Mouse (Mus musculus): ENCODE results near the gene Treml4. TPM values are rescaled to one million over a fixed set of nuclear protein-coding genes. Genes with fewer than 3 reads are reported as not detected.

Treml4 gene
- polyA plus RNA-seq (2012; rRNA removed), result 0.05 TPM in 1 of 2 replicates, not detected in the other

DNA sequence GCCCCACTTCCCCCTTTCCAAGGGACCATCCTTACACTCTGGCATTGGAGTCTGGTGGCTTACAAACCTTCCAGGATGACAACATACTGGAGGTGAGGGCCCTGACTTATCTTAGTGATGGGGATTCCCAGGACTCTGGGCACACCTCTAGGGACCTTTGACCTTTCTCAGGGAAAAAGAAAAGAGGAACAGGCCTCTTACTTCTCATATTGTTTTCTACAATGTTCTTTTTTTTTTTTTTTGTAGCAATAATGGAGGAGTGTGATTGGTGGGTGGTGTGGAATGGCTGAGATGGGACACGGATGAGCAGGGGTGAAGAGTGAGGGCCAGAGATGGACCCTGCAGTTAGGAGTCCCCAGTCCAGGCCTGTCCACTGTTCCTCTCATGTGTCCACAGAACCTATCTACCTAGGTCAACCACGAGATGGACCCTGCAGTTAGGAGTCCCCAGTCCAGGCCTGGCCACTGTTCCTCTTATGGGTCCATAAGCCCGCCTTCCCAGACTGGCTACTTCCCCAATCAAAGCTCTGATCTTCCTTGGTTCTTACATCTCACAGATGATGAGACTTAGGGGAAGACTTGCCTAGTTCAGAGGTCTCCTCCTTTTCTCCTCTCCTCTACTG lies at the start of gene Treml4:
Gene Treml4, plus strand, starts transcription at position 555 of the 622 bp plus-strand sequence.
- TF ChIP-seq POLR2A (IDR thresholded peaks at IDR 0.05; ENCODE audit: borderline replicate concordance, extremely low read depth, insufficient read depth, insufficient read length, poor library complexity, severe bottlenecking), result no peak
- TF ChIP-seq CTCF (IDR thresholded peaks at IDR 0.05; ENCODE audit: borderline replicate concordance, extremely low read depth, insufficient read depth, insufficient read length), result no peak
- DNase-seq (ENCODE audit: low read depth), result no peak

DNA sequence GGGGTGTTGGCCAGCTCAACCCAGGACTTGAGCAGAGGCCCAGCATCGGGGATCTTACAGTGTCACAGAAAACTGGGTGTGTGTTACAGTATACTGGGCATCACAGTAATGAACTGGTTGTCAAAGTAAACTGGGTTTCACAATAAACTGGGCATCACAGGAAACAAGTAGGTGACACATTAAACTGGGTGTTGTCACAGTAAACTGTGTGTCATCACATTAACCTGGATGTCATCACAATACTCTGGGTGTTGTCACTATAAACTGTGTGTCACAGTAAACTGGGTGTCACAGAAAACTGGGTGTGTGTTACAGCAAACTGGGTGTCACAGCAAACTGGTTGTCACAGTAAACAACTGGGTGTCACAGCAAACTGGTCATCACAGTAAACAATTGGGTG lies 48.7 kb upstream of the Treml4 start:
- TF ChIP-seq CTCF (IDR thresholded peaks at IDR 0.05; ENCODE audit: borderline replicate concordance, extremely low read depth, insufficient read depth, insufficient read length) (no peak), POLR2A (IDR thresholded peaks at IDR 0.05; ENCODE audit: borderline replicate concordance, extremely low read depth, insufficient read depth, insufficient read length, poor library complexity, severe bottlenecking) (no peak)
- no peak for DNase-seq (ENCODE audit: low read depth)

DNA sequence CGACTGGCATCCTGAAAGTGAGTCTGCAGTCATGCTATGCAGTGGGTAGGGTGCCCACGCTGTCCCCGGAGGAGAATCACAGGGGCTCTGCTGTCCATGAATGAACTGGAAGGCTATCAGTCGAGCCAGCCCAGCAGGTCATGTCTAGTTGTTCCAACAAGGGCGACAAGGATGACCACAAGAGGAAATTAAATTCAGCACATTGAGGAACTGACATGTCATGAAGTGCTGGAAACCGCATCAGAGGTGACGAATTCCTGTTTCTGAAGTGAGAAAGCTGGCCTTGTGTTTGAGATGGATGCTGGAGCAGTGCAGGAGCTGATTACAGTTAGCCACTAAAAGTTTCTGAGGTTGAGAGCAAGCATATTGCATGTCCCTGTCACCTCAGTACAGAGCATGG lies 33.4 kb upstream of the Treml4 start:
- no peak for TF ChIP-seq CTCF (IDR thresholded peaks at IDR 0.05; ENCODE audit: borderline replicate concordance, extremely low read depth, insufficient read depth, insufficient read length)
- no peak for TF ChIP-seq POLR2A (IDR thresholded peaks at IDR 0.05; ENCODE audit: borderline replicate concordance, extremely low read depth, insufficient read depth, insufficient read length, poor library complexity, severe bottlenecking)
- DNase-seq (ENCODE audit: low read depth), result no peak

DNA sequence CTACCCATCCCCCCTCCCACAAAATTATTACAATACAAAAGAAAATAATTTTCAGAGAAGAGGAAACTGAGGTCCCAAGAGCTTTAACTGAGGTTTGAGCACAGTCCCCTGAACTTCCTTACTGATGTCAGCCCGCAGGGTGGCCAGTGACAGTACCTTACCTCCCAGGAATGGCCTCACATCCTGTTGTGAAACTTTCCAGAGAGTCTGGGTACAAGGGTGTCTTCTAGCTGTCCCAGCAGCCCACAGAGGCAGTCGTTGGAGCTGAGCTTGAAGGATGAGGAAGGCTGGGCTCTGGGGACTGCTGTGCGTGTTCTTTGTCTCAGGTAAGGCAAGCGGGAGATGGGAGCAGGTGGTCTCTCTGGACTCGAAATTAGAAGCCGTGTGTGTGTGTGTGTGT lies 31.6 kb upstream of the Treml4 start, which contains the start of gene Trem1:
Gene Trem1, plus strand, starts transcription at position 251 of the 400 bp plus-strand sequence.
- DNase-seq (ENCODE audit: low read depth), result no peak
- TF ChIP-seq POLR2A (IDR thresholded peaks at IDR 0.05; ENCODE audit: borderline replicate concordance, extremely low read depth, insufficient read depth, insufficient read length, poor library complexity, severe bottlenecking), result no peak
- TF ChIP-seq CTCF (IDR thresholded peaks at IDR 0.05; ENCODE audit: borderline replicate concordance, extremely low read depth, insufficient read depth, insufficient read length), result no peak

DNA sequence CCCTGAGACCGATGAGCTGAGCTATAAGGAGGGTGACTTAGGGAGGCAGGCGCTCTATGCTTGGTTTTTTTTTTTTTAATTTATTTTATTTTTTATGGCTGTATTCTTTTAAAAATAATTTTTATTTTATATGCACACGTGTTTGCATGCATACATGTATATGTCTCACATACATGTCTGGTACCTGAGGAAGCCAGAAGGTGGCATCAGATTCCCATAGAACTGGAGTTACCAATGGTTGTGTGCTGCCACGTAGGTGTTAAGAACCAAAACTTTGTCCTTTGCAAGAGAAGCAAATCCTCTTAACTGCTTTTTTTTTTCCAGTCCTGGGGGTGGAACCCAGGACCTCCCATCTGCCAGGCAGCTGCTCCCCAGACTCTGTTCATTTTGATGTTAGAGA lies 30.3 kb upstream of the Treml4 start:
- no peak for TF ChIP-seq CTCF (IDR thresholded peaks at IDR 0.05; ENCODE audit: borderline replicate concordance, extremely low read depth, insufficient read depth, insufficient read length)
- TF ChIP-seq POLR2A (IDR thresholded peaks at IDR 0.05; ENCODE audit: borderline replicate concordance, extremely low read depth, insufficient read depth, insufficient read length, poor library complexity, severe bottlenecking), result no peak
- no peak for DNase-seq (ENCODE audit: low read depth)

DNA sequence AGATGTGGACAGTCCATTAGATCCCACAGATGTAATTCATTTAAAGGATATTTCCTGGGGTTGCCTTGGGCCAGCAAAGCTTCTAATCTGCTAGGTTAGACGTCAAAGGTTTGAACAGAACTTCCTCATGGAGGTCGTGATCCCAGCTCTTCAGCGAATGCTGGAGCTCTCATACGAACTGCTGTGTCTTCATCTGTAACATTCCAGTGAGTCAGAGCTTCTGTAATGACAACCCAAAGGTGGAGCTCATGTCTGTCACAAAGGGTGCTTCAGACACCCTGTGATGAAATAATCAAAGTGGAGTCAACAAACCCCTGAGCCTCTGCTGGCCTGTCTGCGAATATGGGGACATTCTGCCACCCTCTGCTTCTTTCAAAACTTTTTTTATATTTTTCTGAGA lies 29.5 kb upstream of the Treml4 start:
- DNase-seq (ENCODE audit: low read depth), result no peak

DNA sequence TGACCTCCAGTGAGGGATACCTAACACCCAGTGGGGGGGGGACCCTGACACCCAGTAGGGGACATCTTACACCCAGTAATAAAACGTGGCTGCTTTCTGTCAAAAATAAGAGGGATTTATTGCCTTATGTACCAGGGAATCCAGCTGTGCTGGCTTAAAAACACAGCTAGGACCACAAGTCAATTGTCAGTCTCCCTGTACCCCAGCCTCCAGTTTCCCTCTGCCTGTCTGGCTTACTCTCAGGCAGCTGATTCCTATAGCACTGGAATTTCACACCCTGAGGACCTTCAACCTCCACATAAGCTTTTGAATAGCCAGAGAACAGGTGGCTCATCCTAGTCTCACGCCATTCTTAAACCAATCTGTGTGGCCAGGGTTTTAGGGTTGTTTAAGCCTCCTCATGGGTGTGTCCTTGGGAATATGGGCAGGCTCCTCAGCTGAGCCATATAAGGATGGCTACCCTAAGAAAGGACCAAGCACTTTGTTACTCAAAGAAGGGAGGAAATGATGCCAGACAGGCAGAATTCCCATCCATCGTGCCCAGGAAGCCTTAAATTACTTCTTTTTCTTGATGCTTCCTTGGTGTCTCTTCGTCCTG lies 28.2 kb upstream of the Treml4 start:
- TF ChIP-seq CTCF (IDR thresholded peaks at IDR 0.05; ENCODE audit: borderline replicate concordance, extremely low read depth, insufficient read depth, insufficient read length), result no peak
- TF ChIP-seq POLR2A (IDR thresholded peaks at IDR 0.05; ENCODE audit: borderline replicate concordance, extremely low read depth, insufficient read depth, insufficient read length, poor library complexity, severe bottlenecking), result no peak
- DNase-seq (ENCODE audit: low read depth), result no peak

More for the DNA sequence above, 29.5 kb upstream of the Treml4 start:
- TF ChIP-seq CTCF (IDR thresholded peaks at IDR 0.05; ENCODE audit: borderline replicate concordance, extremely low read depth, insufficient read depth, insufficient read length), result no peak
- no peak for TF ChIP-seq POLR2A (IDR thresholded peaks at IDR 0.05; ENCODE audit: borderline replicate concordance, extremely low read depth, insufficient read depth, insufficient read length, poor library complexity, severe bottlenecking)

DNA sequence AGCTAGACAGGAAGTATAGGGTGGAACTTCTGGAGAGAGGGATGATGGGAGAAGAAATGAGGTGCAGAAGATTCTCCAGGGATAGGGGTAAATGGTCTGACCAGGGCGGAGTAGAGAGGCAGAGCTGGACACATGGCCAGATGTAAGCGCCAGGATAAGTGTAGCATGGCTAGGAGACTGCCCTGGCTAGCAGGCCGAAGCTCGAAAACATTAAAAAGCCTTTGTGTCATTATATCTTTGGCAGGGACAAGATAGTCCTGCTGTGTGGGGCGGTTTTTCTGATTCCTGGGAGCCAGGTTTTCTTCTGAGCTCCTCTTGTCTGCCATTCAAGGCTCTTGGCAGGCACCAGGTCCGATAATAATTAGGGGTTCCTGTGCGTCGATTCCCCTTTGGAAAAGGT lies 26.5 kb upstream of the Treml4 start:
- DNase-seq (ENCODE audit: low read depth), result no peak
- no peak for TF ChIP-seq CTCF (IDR thresholded peaks at IDR 0.05; ENCODE audit: borderline replicate concordance, extremely low read depth, insufficient read depth, insufficient read length)

DNA sequence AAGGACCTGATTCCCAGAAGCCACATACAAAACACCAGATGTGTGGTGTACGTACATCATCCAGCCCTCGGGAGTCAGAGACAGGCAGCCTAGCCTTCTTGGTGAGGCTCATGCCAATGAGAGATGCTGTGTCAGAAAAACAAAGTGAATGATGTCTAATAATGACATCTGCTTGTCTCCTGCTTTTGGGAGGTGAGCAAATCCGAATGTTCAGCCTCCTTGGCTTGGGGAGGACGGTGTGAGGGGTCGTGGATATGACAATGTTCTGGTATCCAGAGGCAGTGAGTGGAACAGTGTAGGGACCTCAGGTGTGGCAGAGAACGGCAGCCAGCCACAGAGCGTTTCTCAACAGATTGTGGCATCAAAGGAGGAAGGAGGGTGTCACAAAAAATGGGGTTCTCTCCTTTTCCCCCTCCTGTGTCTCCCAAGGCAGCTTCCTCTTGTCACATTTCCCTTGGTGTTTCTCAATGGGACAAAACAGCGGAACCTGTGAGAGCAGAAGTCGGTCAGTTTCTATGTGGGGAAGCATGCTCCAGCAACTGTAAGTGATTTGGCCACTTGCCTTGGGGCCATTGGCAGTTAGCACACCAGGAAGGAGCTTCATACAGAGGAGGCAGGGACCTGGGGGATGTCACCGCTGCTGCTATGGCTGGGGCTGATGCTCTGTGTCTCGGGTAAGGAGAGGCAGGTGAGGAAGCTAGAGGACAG lies 16.7 kb upstream of the Treml4 start, which contains the start of gene Trem3:
Gene Trem3, plus strand, starts transcription at position 557 of the 708 bp plus-strand sequence.
- no peak for DNase-seq (ENCODE audit: low read depth)
- no peak for TF ChIP-seq CTCF (IDR thresholded peaks at IDR 0.05; ENCODE audit: borderline replicate concordance, extremely low read depth, insufficient read depth, insufficient read length)
- no peak for TF ChIP-seq POLR2A (IDR thresholded peaks at IDR 0.05; ENCODE audit: borderline replicate concordance, extremely low read depth, insufficient read depth, insufficient read length, poor library complexity, severe bottlenecking)

DNA sequence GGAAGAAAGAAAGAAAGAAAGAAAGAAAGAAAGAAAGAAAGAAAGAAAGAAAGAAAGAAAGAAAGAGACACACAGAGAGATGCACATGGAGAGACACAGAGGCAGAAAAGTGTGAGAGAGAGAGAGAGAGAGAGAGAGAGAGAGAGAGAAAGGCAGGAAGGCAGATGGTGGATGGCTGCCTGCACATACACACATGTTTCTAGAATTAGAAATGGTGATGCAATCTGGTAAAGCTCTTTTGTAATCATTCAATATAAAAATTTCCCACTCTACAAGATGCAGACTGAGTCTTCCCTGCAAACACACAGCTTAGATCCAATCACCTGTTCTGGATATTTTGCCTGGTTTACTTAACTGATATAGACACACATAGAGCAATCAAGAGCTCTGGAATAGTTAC lies 15.1 kb upstream of the Treml4 start:
- TF ChIP-seq POLR2A (IDR thresholded peaks at IDR 0.05; ENCODE audit: borderline replicate concordance, extremely low read depth, insufficient read depth, insufficient read length, poor library complexity, severe bottlenecking) (no peak), CTCF (IDR thresholded peaks at IDR 0.05; ENCODE audit: borderline replicate concordance, extremely low read depth, insufficient read depth, insufficient read length) (no peak)
- no peak for DNase-seq (ENCODE audit: low read depth)

DNA sequence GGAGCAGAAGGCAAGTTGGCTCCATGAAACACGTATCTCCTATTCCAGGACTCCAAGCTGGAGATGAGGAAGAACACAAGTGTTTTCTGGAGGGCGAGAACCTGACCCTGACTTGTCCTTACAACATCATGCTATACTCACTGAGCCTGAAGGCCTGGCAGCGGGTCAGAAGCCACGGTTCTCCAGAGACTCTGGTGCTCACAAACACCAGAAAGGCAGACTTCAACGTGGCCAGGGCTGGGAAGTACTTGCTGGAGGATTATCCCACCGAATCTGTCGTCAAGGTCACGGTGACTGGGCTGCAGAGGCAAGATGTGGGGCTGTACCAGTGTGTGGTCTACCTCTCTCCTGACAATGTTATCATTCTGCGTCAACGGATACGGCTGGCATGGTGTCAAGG lies 14.6 kb upstream of the Treml4 start:
- DNase-seq (ENCODE audit: low read depth), result no peak
- TF ChIP-seq CTCF (IDR thresholded peaks at IDR 0.05; ENCODE audit: borderline replicate concordance, extremely low read depth, insufficient read depth, insufficient read length), result no peak
- no peak for TF ChIP-seq POLR2A (IDR thresholded peaks at IDR 0.05; ENCODE audit: borderline replicate concordance, extremely low read depth, insufficient read depth, insufficient read length, poor library complexity, severe bottlenecking)

All from brain, embryonic 14.5 days (tissue).